Mouse (Mus musculus): ENCODE data around the gene Atxn7l3.

DNA sequence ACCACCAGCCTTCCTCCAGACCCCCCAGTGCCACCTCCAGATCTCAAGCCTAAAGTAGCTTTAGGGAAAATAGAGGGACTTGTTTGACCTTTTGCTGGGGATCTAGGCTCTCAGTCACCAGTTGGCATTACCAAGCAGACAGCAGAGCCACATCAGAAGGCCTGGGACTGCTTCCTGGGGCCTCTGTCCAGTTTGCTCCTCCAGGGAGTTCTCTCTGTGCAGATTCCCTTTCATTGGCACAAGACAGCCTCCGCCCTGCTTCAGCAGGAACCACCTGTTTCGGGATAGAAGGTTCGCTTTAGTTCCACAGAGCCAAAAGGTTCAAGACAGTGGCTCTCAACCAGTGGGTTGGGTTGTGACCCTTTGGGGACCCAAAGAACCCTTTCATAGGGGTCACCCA is 16.8 kb downstream of the Atxn7l3 start:
- TF ChIP-seq CTCF (IDR thresholded peaks at IDR 0.05) (no peak), EP300 (IDR thresholded peaks at IDR 0.05) (no peak)
